Mouse (Mus musculus) forebrain, embryonic 11.5 days (tissue): ENCODE results near the gene Vmn2r49. TPM values are rescaled to one million over a fixed set of nuclear protein-coding genes. Genes with fewer than 3 reads are reported as not detected.
"Not testable (repeated sequence)": the region's sequence is repeated elsewhere in the genome, so short reads cannot be mapped to it uniquely, and the experiment has no call there.

Experiments used
- ATAC-seq: fragments of 200-750 bp; cut with Nextera tagmentation; replicated peaks from 2 replicates; pipeline ENCODE4 v1.8.0; 2017; ENCODE audit warnings: moderate TSS enrichment; ENCODE audit not compliant: low FRiP score
- DNase-seq: peaks from one replicate; pipeline ENCODE4 v3.0.0-alpha.2; 2017; ENCODE audit warnings: low spot score
- H3K27ac ChIP-seq: fragments of 300-500 bp; sonication (generic); 2 replicates; pipeline ENCODE4 v1.5.1; 2014; ENCODE audit warnings: low read depth, low read length
- H3K27me3 ChIP-seq: fragments of 300-500 bp; sonication (generic); 2 replicates; pipeline ENCODE4 v1.6.1; 2014; ENCODE audit warnings: mild to moderate bottlenecking, low read length, mixed read lengths; ENCODE audit not compliant: control insufficient read depth, insufficient read depth
- H3K36me3 ChIP-seq: fragments of 300-500 bp; sonication (generic); 2 replicates; pipeline ENCODE4 v1.6.1; 2014; ENCODE audit warnings: mild to moderate bottlenecking, low read length, moderate library complexity, mixed read lengths; ENCODE audit not compliant: control insufficient read depth, insufficient read depth
- H3K4me1 ChIP-seq: fragments of 300-500 bp; sonication (generic); replicated peaks from 2 replicates; pipeline ENCODE4 v1.6.1; 2014; ENCODE audit warnings: low read length, mixed read lengths; ENCODE audit not compliant: control insufficient read depth, insufficient read depth
- H3K4me2 ChIP-seq: fragments of 300-500 bp; sonication (generic); 2 replicates; pipeline ENCODE4 v1.6.1; 2014; ENCODE audit warnings: low read depth, mild to moderate bottlenecking, low read length, moderate library complexity, mixed read lengths; ENCODE audit not compliant: severe bottlenecking
- H3K4me3 ChIP-seq: fragments of 300-500 bp; sonication (generic); 2 replicates; pipeline ENCODE4 v1.5.1; 2014; ENCODE audit warnings: low read depth, low read length
- H3K9ac ChIP-seq: fragments of 300-500 bp; sonication (generic); 2 replicates; pipeline ENCODE4 v1.6.1; 2014; ENCODE audit warnings: low read length
- H3K9me3 ChIP-seq: fragments of 300-500 bp; sonication (generic); 2 replicates; pipeline ENCODE4 v1.6.1; 2016; ENCODE audit warnings: low read length, mixed read lengths; ENCODE audit not compliant: control insufficient read depth
- WGBS: fragments of 180-500 bp; shearing (Covaris S2); extraction: QIAGEN DNeasy Blood & Tissue Kit; methylation state at CpG from one replicate; pipeline ENCODE4 v1.1.7; 2014; 5-methylcytosine and 5-hydroxymethylcytosine counted together
- polyA plus RNA-seq: library from polyadenylated mRNA; unstranded; fragments of >200 nt; fragmentation: Nextera tagmentation; extraction: Ambion mirVana; gene quantifications from 2 replicates; pipeline ENCODE4 v1.2.1, GENCODE M21; 2014

The Vmn2r49 gene
- polyA plus RNA-seq, result not detected in 2 replicates

- not testable (repeated sequence) for H3K4me3 ChIP-seq, H3K27ac ChIP-seq, H3K27me3 ChIP-seq, ATAC-seq, H3K4me2 ChIP-seq, H3K9me3 ChIP-seq, H3K4me1 ChIP-seq, DNase-seq, H3K9ac ChIP-seq, H3K36me3 ChIP-seq
- WGBS, result no CpG with 5 or more reads among the region's 2 CpGs
Measured at GRCm38 (mm10) chr7:9992157-9992556, at the start of gene Vmn2r49. Vmn2r49 (minus strand) TSS chr7:9992257.

GRCm38 (mm10) chr7:9953485-9953884, 38.6 kb downstream of the Vmn2r49 start, which contains the start of gene Vmn2r48:
Vmn2r48 (minus strand) TSS chr7:9953585.
- not testable (repeated sequence) for H3K4me1 ChIP-seq, H3K4me2 ChIP-seq, H3K4me3 ChIP-seq, H3K27me3 ChIP-seq, H3K27ac ChIP-seq, DNase-seq, H3K9me3 ChIP-seq, H3K9ac ChIP-seq, H3K36me3 ChIP-seq, ATAC-seq
- 77% methylated on average over 2 of the region's 2 CpGs for WGBS

Other genes starting within 250 kb of the Vmn2r49 start
- not detected in 2 replicates for gene Vmn2r46, start 221.7 kb downstream of the Vmn2r49 start, polyA plus RNA-seq
- not detected in 2 replicates for gene Vmn2r47, start 150.9 kb downstream of the Vmn2r49 start, polyA plus RNA-seq
- not detected in 2 replicates for gene Vmn2r48, start 38.7 kb downstream of the Vmn2r49 start, polyA plus RNA-seq
- not detected in 2 replicates for gene Vmn2r50, start 61.0 kb upstream of the Vmn2r49 start, polyA plus RNA-seq
- not detected in 2 replicates for gene Vmn2r51, start 113.5 kb upstream of the Vmn2r49 start, polyA plus RNA-seq
- gene Vmn2r52, start 184.3 kb upstream of the Vmn2r49 start, polyA plus RNA-seq, result not detected in 2 replicates